Mouse (Mus musculus) embryo, embryonic 10.5 days (tissue): ENCODE data around the gene Zeb2.

ENCODE experiments used
- DNase-seq: peaks from one replicate; pipeline ENCODE4 v3.0.0-alpha.2; 2015; ENCODE audit warnings: low spot score

Gene Zeb2

GRCm38 (mm10) chr2:45060768-45061167 lies 56.4 kb downstream of the Zeb2 start:
- no peak for DNase-seq

DNA sequence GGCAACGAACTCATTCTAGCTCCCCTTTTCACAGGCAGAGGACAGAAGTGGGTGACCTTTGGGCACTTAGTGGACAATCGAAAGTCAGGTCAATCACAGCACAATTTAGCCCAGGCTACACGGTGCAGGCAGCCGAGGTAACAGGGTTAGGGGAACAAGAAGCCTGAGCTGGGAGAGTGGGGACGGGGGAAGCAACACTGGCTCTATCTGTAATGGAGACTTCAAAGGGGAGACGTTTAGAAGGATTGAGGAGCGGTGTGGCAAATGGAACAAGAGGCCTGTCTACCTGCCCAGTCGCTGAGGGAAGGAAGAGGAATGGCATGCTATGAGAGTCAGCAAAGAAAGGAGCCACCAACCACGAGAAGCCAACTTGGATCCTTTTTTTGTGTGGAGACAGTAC lies 57.0 kb downstream of the Zeb2 start:
- no peak for DNase-seq

- DNase-seq: no peak
Measured at GRCm38 (mm10) chr2:45059599-45059998, 57.6 kb downstream of the Zeb2 start.

- DNase-seq: no peak
Measured at GRCm38 (mm10) chr2:45059010-45059409, 58.2 kb downstream of the Zeb2 start.

DNA sequence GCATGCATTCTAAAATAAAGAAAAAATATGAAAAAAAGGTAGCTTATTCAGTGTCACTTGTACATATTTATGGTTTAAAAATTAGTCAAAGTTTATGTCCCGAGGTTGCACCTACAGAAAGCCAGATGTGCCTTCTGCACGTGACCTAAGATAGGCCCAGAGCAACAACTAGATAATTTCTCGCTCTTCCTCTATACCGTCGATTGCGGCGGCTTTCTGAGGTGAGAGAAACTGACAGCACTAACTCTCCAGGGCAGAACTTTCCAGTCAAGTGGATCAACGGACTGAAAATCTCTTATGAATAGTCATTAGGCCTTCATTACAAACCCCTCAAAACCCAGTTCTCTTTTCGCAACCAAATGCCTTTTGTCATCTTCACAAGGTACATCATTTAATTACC lies 59.0 kb downstream of the Zeb2 start:
- no peak for DNase-seq

- no peak for DNase-seq
Measured at GRCm38 (mm10) chr2:45056856-45057562, 60.2 kb downstream of the Zeb2 start.

- DNase-seq: no peak
Measured at GRCm38 (mm10) chr2:45055926-45056325, 61.3 kb downstream of the Zeb2 start.

- no peak for DNase-seq
Measured at GRCm38 (mm10) chr2:45055034-45055615, 62.1 kb downstream of the Zeb2 start.

DNA sequence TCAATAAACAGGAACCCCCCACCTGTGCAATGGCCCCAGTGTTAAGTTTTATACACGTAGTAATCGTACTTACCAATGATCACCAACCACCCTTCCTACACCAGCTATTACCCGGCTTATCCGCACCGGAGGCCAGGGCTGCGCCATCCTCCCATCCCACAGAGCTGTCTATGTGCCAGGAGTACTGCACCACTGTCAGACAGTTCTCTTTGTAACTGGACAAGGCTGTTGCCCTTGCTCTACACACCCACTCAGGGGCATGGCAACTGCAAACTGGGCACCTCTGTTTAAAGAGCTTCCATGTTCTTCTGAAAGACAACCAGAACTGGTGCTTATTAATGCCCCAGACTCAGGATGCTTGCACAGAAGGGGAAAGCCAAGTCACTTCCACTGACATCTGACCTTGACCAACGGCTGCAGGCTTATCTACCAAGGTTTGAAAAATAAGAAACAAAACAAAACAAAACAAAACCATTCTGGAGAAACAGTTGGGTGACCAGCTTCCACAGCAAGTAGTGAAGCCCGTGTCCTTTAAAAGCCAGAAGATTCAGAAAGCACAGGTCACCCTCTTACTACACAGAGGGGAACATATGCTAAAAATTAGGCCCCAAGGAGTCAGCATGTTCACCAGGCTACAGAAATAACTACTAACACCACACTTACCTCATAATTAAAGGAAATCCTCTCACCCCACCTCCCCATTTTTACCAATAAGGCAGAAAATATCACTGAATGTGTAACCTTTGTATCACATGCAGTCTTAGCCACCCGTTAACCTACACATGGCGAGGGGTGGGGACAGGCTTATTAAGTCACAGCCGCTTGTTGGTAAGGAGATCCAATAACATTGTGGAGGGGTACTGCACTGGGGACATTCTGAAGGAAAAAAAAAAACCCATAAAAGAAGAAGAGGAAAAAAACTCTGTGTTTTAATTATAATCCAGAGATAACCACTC lies 62.8 kb downstream of the Zeb2 start:
- DNase-seq: no peak

DNA sequence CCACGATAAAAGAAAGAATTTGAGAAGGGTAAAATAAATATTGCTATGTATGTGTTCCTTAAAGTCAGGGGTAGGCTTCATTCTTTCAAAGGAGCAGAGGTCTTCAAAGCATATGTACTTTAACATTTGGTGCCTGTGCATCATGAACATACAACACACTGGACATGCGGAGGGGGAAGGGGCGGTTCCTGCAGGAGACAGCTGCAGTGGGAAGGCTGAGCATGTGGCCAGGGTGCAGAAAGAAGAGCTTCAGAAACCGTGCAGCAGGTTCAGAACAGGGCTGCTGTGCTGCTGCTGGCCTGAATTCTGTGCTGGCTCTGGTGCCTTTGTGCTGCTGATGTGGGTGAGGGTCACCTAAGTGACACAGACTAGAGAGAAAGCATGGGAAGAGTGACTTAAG lies 64.6 kb downstream of the Zeb2 start:
- no peak for DNase-seq

DNA sequence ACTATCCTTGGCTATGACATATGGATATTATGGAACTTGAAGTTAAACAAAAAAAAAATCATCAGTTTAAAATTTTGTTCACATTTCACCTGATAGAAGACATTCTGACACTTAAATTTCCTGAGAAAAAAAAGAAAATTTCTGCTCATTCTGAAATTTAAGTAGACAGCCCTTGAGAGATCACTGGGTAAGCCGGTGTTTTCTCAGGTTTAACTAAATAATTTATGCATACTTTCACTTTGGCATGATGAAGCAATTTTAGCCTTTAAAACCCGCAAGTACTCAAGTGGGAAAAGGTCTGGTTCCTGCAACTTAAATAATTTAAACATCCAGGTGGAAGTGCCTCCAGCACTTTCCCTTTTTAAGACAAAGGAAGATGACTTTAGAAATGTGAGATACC lies 65.9 kb downstream of the Zeb2 start:
- DNase-seq: no peak

GRCm38 (mm10) chr2:45049923-45050322 lies 67.3 kb downstream of the Zeb2 start:
- DNase-seq: no peak

GRCm38 (mm10) chr2:45049279-45049678 lies 67.9 kb downstream of the Zeb2 start:
- DNase-seq: no peak

DNA sequence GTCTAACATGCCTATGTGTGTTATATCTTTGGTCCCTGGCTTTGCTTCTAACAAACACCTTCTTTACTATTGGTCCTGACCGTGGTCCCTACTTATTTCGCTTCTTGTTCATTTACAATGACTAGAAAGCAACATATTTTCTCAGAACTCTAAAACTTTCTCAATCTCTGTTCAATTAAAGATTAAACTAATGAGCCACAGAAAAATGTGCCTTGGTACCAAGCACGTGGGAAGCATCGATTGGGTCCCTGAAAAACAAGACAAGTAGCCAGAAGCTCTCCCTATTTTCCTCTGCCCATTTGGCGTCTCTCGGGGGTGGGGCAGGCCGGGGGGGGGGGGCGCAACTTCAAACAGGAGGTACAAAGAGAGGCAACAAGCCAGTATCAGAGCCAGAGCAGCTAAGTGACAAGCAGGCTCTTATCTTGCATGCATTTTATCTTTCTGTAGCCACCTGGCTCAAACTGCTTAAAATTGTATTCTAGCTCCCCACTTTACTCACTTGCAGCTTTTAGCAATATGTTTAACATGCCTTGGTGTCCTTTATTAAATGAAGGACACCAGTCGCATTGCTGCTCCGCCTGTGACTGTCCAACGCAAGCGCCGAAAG lies 76.4 kb downstream of the Zeb2 start:
- DNase-seq: no peak

DNA sequence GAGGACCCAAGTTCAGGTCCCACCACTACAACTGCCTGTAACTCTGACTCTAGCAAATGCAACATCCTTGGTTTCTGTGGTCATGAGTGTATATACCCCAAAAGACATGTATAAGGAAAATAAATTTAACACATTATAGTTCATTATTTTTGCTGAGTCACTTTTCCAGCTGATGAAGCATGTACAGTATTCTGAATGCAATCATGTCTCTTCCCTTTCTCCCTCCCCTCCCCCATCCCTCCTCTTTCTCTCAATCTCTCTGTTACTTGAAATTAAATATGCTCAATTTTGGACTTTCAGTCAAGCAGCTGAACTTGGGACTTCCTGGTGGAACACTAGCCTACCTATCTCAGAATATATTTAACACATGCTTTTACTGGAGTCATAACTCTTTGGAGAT lies 77.7 kb downstream of the Zeb2 start:
- DNase-seq: no peak

- DNase-seq: no peak
Measured at GRCm38 (mm10) chr2:45028091-45028638, 89.0 kb downstream of the Zeb2 start.

GRCm38 (mm10) chr2:45017186-45017800 lies 99.9 kb downstream of the Zeb2 start:
- DNase-seq: no peak

DNA sequence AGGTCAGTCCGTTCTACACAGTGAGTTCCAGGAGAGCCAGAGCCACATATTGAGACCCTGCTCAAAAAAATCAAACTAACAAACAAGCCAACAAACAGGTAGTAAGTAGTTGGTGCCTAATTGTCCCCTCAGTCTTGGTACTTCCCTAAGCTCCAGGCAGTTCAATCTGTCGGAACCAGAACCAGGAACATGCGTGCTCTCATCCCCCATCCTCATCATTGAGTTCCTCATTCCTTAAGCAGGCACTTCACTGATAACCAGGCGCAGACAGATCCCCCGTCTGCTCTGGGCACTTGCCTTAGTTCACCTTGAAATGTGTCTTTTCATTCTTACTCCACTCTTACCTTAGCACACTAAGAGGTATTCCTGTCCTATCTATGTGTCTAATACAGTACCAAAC lies 103.9 kb downstream of the Zeb2 start:
- DNase-seq: no peak

DNA sequence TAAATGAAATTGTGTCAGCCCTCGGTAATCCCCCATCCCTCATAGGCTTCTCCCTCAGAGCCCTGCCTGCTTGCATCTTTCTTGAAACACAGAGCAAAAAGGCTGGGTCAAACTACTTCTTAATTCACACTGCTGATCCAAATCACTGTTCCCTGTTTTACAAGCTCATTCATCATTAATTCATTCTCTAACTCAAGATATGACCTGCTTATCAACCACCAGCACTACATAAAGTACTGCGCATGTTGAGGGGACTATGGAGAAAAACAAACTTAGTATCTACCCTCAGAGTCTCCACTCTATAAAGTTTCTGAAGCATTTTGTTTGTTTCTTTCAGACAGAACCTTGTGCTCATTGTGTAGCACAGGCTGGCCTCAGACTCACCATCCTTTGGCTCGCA lies 104.5 kb downstream of the Zeb2 start:
- DNase-seq: no peak

GRCm38 (mm10) chr2:45010701-45011100 lies 106.5 kb downstream of the Zeb2 start:
- DNase-seq: no peak

- DNase-seq: peak; percentile 62
Measured at GRCm38 (mm10) chr2:44999906-45000305, 117.3 kb downstream of the Zeb2 start.

GRCm38 (mm10) chr2:44998710-44999109 lies 118.5 kb downstream of the Zeb2 start:
- no peak for DNase-seq
